Mouse (Mus musculus) forebrain, embryonic 14.5 days (tissue): ENCODE measurements around the gene Sds. TPM values are rescaled to one million over a fixed set of nuclear protein-coding genes. Genes with fewer than 3 reads are reported as not detected.

Experiments used
- ATAC-seq: fragments of 200-750 bp; cut with Nextera tagmentation; 2 replicates; pipeline ENCODE4 v1.8.0; 2017; ENCODE audit warnings: mild to moderate bottlenecking, moderate library complexity
- DNase-seq: peaks from one replicate; pipeline ENCODE4 v3.0.0-alpha.2; 2015; ENCODE audit warnings: low spot score
- H3K27ac ChIP-seq: fragments of 300-500 bp; sonication (generic); 2 replicates; pipeline ENCODE4 v1.5.1; 2014; ENCODE audit warnings: low read depth, mild to moderate bottlenecking, control low read depth, low read length, moderate library complexity
- H3K27me3 ChIP-seq: fragments of 300-500 bp; sonication (generic); replicated peaks from 2 replicates; pipeline ENCODE4 v1.6.1; 2014; ENCODE audit warnings: low read length, control low read depth, mixed read lengths; ENCODE audit not compliant: control insufficient read depth, insufficient read depth
- H3K36me3 ChIP-seq: fragments of 300-500 bp; sonication (generic); 2 replicates; pipeline ENCODE4 v1.6.1; 2014; ENCODE audit warnings: low read length, control low read depth; ENCODE audit not compliant: control insufficient read depth, insufficient read depth
- H3K4me1 ChIP-seq: fragments of 300-500 bp; sonication (generic); 2 replicates; pipeline ENCODE4 v1.6.1; 2014; ENCODE audit warnings: antibody characterized with exemption, low read length, control low read depth; ENCODE audit not compliant: control insufficient read depth, insufficient read depth
- H3K4me2 ChIP-seq: fragments of 300-500 bp; sonication (generic); 2 replicates; pipeline ENCODE4 v1.6.1; 2014; ENCODE audit warnings: mild to moderate bottlenecking, control low read depth, low read length
- H3K4me3 ChIP-seq: fragments of 300-500 bp; sonication (generic); 2 replicates; pipeline ENCODE4 v1.5.1; 2014; ENCODE audit warnings: low read depth, low read length, control low read depth
- H3K9ac ChIP-seq: fragments of 300-500 bp; sonication (generic); 2 replicates; pipeline ENCODE4 v1.6.1; 2014; ENCODE audit warnings: mild to moderate bottlenecking, low read length, control low read depth, moderate library complexity
- H3K9me3 ChIP-seq: fragments of 300-500 bp; sonication (generic); replicated peaks from 2 replicates; pipeline ENCODE4 v1.6.1; 2016; ENCODE audit warnings: low read length, control low read depth, mixed read lengths; ENCODE audit not compliant: control insufficient read depth
- WGBS: fragments of 180-500 bp; shearing (Covaris S2); extraction: QIAGEN DNeasy Blood & Tissue Kit; methylation state at CpG from one replicate; pipeline ENCODE4 v1.1.7; 2014; 5-methylcytosine and 5-hydroxymethylcytosine counted together
- polyA plus RNA-seq: library from polyadenylated mRNA; unstranded; fragments of >200 nt; fragmentation: Nextera tagmentation; extraction: Ambion mirVana; gene quantifications from 2 replicates; pipeline ENCODE4 v1.2.1, GENCODE M21; 2014

The Sds gene
- polyA plus RNA-seq, 1 experiment from 2014 or later: not detected

- 65% methylated on average over 9 of the region's 9 CpGs for WGBS
- no peak for DNase-seq
- H3K36me3 ChIP-seq: 0 out of 2 replicates have a peak, but pooled peaks cover 6% of the 10 kb centered on the region
- peak overlapping the region; percentile 92 for H3K4me3 ChIP-seq
- peaks cover 9% of the 10 kb centered on the region for H3K4me1 ChIP-seq
- peak overlapping the region; percentile 89 for H3K9ac ChIP-seq
- H3K27me3 ChIP-seq: no peaks in the 10 kb centered on the region
- no peak overlapping the region for H3K27ac ChIP-seq
- H3K4me2 ChIP-seq: peak overlapping the region; percentile 97
- ATAC-seq: no peak
- H3K9me3 ChIP-seq: no peaks in the 10 kb centered on the region
Measured at GRCm38 (mm10) chr5:120502147-120502621, 25.9 kb downstream of the Sds start.

DNA sequence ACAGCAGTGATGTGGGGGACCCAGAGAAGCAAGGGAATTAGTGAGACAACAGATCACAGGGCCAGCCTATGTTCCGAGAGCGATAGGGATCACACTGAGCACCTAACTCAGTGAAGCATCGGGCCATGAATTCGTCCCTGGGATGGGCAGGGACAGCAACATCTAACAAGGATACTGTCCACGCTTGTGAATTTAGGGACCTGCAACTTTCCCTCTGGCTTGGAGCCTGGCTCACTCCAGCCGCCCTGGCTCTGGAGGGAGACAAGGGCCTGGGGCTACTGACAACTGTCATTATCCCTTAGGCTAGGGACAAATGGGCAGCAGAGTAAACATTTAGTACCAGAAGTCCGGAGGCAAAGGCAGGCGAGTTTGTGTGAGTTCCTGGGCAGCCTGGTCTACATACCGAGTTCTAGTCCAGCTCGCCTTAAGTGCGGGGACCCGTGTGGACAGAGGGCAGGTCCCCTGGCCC is 26.4 kb downstream of the Sds start:
- H3K36me3 ChIP-seq: 0 out of 2 replicates have a peak, but pooled peaks cover 6% of the 10 kb centered on the region
- H3K27ac ChIP-seq: no peak overlapping the region
- DNase-seq (no peak), ATAC-seq (0 out of 2 replicates have a peak, but pooled peaks have one; percentile 4)
- no peaks in the 10 kb centered on the region for H3K9me3 ChIP-seq
- no peaks in the 10 kb centered on the region for H3K27me3 ChIP-seq
- H3K4me2 ChIP-seq: peak overlapping the region; percentile 97
- H3K4me3 ChIP-seq: peak overlapping the region; percentile 92
- 7% methylated on average over 12 of the region's 12 CpGs for WGBS
- peak overlapping the region; percentile 89 for H3K9ac ChIP-seq
- H3K4me1 ChIP-seq: peaks cover 9% of the 10 kb centered on the region

DNA sequence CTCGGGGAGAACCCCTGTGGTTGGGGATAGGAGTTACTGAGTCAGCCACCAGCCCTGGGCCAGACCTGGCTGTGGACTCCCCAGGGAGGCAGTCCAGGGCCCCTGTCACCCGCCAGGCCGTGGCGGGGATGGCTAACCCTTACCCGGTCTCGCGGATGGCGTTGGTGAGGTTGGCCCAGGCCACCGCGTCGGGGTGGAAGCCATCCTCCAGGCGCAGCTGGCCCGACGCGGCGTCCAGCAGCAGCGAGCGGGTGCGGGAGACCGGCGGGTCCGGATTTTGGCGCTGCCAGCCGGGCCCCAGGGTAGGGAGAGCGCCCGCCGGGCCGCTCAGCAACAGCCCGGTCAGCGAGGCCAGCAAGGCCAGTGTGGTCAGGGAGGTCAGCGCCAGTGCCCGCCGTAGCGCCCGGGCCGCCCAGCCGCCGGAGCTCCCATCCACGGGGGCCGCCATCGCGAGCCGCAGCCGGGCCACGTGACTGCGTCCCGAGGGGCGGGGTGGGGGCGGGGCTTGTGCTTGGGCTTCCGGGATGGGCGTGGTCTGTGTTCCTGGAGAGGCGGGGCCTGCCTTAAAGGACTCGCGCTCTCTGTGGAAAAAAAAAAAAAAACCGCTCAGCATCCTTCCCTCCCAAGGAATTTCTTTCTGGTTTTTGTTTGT is 26.9 kb downstream of the Sds start, which contains the start of gene Plbd2:
TSS of gene Plbd2 (minus strand) at position 482 of the 652 bp plus-strand sequence.
- Histone ChIP-seq H3K27ac (no peak within 1 kb of the TSS), H3K27me3 (no peaks in the 10 kb centered on the region), H3K9me3 (no peaks in the 10 kb centered on the region), H3K4me1 (peaks cover 9% of the 10 kb centered on the region), H3K9ac (peak within 1 kb of the TSS; percentile 89), H3K36me3 (0 out of 2 replicates have a peak, but pooled peaks cover 6% of the 10 kb centered on the region), H3K4me3 (peak within 1 kb of the TSS; percentile 92), H3K4me2 (peak within 1 kb of the TSS; percentile 97)
- peak; percentile 95 for DNase-seq
- WGBS: 1% methylated on average over 48 of the region's 55 CpGs
- peak; percentile 78 for ATAC-seq

DNA sequence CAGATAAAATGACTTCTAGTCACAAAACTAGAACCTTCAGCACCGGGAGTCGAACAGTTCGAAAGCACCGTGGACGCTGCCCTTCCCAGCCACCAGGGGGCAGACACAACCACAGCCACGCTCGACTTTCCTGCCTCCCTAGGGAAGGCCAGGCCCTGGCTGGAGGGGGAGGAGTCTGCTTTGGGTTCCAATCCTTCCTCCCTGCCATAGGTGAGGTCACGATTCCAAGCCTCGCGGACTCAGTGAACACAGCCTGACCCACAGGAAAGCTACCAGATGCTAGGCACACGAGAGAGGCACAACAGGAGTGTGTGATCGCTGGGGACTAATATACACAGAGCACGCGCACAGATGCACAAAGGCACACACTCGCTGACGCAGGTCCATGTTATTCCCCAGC is 29.0 kb downstream of the Sds start:
- Histone ChIP-seq H3K4me2 (no peak overlapping the region), H3K4me3 (no peak overlapping the region), H3K9me3 (no peaks in the 10 kb centered on the region), H3K27me3 (no peaks in the 10 kb centered on the region), H3K9ac (no peak overlapping the region), H3K36me3 (no peaks in the 10 kb centered on the region), H3K27ac (no peak overlapping the region), H3K4me1 (peaks cover 9% of the 10 kb centered on the region)
- 21% methylated on average over 16 of the region's 16 CpGs for WGBS
- peak; percentile 18; the same call in 1 of the 2 replicates for ATAC-seq
- peak; percentile 71 for DNase-seq

- Histone ChIP-seq H3K9ac (no peak overlapping the region), H3K9me3 (no peaks in the 10 kb centered on the region), H3K4me2 (no peak overlapping the region), H3K4me3 (no peak overlapping the region), H3K4me1 (peaks cover 9% of the 10 kb centered on the region), H3K27ac (no peak overlapping the region), H3K27me3 (no peaks in the 10 kb centered on the region), H3K36me3 (no peaks in the 10 kb centered on the region)
- 74% methylated on average over 9 of the region's 9 CpGs for WGBS
- ATAC-seq (no peak), DNase-seq (no peak)
Measured at GRCm38 (mm10) chr5:120505781-120506180, 29.5 kb downstream of the Sds start.

DNA sequence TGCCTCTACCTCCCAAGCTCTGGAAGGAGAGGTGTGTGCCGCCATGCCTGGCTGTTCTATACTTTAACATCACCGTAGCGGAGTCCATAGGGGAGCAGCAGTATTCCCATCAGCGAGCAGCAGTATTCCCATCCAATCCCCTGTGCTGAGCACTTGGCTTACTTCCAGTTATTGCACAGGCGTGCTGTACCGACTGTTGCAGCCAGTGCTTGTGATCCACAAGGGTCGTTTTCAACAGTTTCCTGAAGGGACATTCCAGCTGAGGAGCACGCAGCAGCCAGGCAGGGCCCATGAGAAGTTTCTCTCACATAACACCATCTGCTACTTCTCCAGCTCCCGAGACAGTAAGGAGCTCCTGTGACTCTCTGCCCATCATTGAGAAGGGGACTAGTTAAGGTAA is 30.2 kb downstream of the Sds start:
- Histone ChIP-seq H3K9me3 (no peaks in the 10 kb centered on the region), H3K9ac (no peak overlapping the region), H3K36me3 (no peaks in the 10 kb centered on the region), H3K4me3 (no peak overlapping the region), H3K27ac (0 out of 2 replicates have a peak overlapping the region, but pooled peaks have one; percentile 14), H3K4me2 (no peak overlapping the region), H3K27me3 (0 out of 2 replicates have a peak, but pooled peaks cover 1% of the 10 kb centered on the region), H3K4me1 (peaks cover 9% of the 10 kb centered on the region)
- WGBS: 56% methylated on average over 9 of the region's 9 CpGs
- peak; percentile 58 for DNase-seq
- no peak for ATAC-seq

GRCm38 (mm10) chr5:120507311-120507710 is 31.0 kb downstream of the Sds start:
- Histone ChIP-seq H3K4me1 (peaks cover 5% of the 10 kb centered on the region), H3K27ac (no peak overlapping the region), H3K36me3 (no peaks in the 10 kb centered on the region), H3K9ac (no peak overlapping the region), H3K4me2 (no peak overlapping the region), H3K9me3 (no peaks in the 10 kb centered on the region), H3K27me3 (0 out of 2 replicates have a peak, but pooled peaks cover 8% of the 10 kb centered on the region), H3K4me3 (no peak overlapping the region)
- ATAC-seq: no peak
- WGBS: 44% methylated on average over 4 of the region's 4 CpGs
- no peak for DNase-seq

GRCm38 (mm10) chr5:120510982-120511642 is 34.8 kb downstream of the Sds start, which contains the start of gene Slc8b1:
TSS of gene Slc8b1 (plus strand) at chr5:120511168.
- Histone ChIP-seq H3K9ac (peak within 1 kb of the TSS; percentile 43; the same call in 1 of the 2 replicates), H3K4me2 (peak within 1 kb of the TSS; percentile 66)

More at GRCm38 (mm10) chr5:120510982-120511642, 34.8 kb downstream of the Sds start, which contains the start of gene Slc8b1:
- Histone ChIP-seq H3K4me3 (peak within 1 kb of the TSS; percentile 34), H3K9me3 (no peaks in the 10 kb centered on the region), H3K4me1 (peaks cover 6% of the 10 kb centered on the region), H3K27me3 (0 out of 2 replicates have a peak, but pooled peaks cover 8% of the 10 kb centered on the region), H3K36me3 (no peaks in the 10 kb centered on the region), H3K27ac (no peak within 1 kb of the TSS)
- under 1% methylated on average over 36 of the region's 36 CpGs for WGBS
- ATAC-seq: peak; percentile 91
- peak; percentile 88 for DNase-seq
